Mouse (Mus musculus): ENCODE measurements at regions not wholly inside any gene's neighbourhood (a gene's known extent, or its start where the extent isn't known, plus 50 kb on each side); places are given as distances from the start of the nearest gene placed in this dataset.
A peak's percentile ranks its signal among the peaks of the same experiment; 100 is the strongest.
"Not testable (repeated sequence)": the region's sequence is repeated elsewhere in the genome, so short reads cannot be mapped to it uniquely, and the experiment has no call there.

- Histone ChIP-seq H3K79me2 (ENCODE audit: control insufficient read depth, insufficient read depth, low read length, poor library complexity) (no peaks in the 10 kb centered on the region), H3K4me1 (ENCODE audit: control insufficient read depth in 1 of 2, insufficient read depth in 2 of 2, low read length in 2 of 2) (no peaks in the 10 kb centered on the region), H3K9me3 (replicated peaks; ENCODE audit: insufficient read depth, low read length) (no peaks in the 10 kb centered on the region), H3K27me3 (ENCODE audit: control insufficient read depth in 1 of 2, insufficient read depth in 2 of 2, low read length in 2 of 2) (no peaks in the 10 kb centered on the region), H3K27ac (ENCODE audit: control insufficient read depth, low read depth, low read length) (no peak overlapping the region), H3K4me3 (ENCODE audit: control insufficient read depth in 1 of 2, insufficient read depth in 1 of 2, low read depth in 2 of 2, low read length in 2 of 2) (no peak overlapping the region), H3K36me3 (ENCODE audit: control insufficient read depth in 1 of 2, insufficient read depth in 2 of 2, low read length in 2 of 2) (no peaks in the 10 kb centered on the region), H3K9ac (ENCODE audit: control insufficient read depth, low read depth, low read length, poor library complexity, severe bottlenecking) (no peak overlapping the region)
- no peak for DNase-seq (ENCODE audit: low read depth, low spot score)
- TF ChIP-seq CTCF (IDR thresholded peaks at IDR 0.05 in 2 of 3, conservative IDR thresholded peaks at IDR 0.05 in 1 of 3; ENCODE audit: control insufficient read depth in 1 of 3, insufficient read depth in 1 of 3, low read depth in 2 of 3, low read length in 3 of 3, poor library complexity in 1 of 3, severe bottlenecking in 1 of 3), result no peak
- TF ChIP-seq POLR2AphosphoS5 (IDR thresholded peaks at IDR 0.05; ENCODE audit: borderline replicate concordance, low read depth, low read length), result no peak
- TF ChIP-seq CHD2 (IDR thresholded peaks at IDR 0.05; ENCODE audit: low read length), result no peak
- no peak for TF ChIP-seq RAD21 (IDR thresholded peaks at IDR 0.05; ENCODE audit: low read depth, low read length)
- no peak for TF ChIP-seq MEF2A (IDR thresholded peaks at IDR 0.05; ENCODE audit: extremely low read depth, insufficient replicate concordance, low read depth, low read length, poor library complexity, severe bottlenecking)
- TF ChIP-seq TCF12 (IDR thresholded peaks at IDR 0.05; ENCODE audit: low read depth, low read length), result no peak
- no peak for TF ChIP-seq MXI1 (IDR thresholded peaks at IDR 0.05; ENCODE audit: low read depth, low read length)
- TF ChIP-seq ZNF384 (IDR thresholded peaks at IDR 0.05; ENCODE audit: low read depth, low read length), result no peak
- TF ChIP-seq ZMIZ1 (IDR thresholded peaks at IDR 0.05; ENCODE audit: low read depth, low read length), result no peak
These were observed 116.7 kb upstream of the Edil3 start for GRCm38 (mm10) chr13:88704526-88704925.

GRCm38 (mm10) chr13:88729626-88730025 is 91.6 kb upstream of the Edil3 start:
- DNase-seq (ENCODE audit: low read depth, low spot score), result not testable (repeated sequence)

GRCm38 (mm10) chr13:88749916-88750315 is 71.4 kb upstream of the Edil3 start:
- Histone ChIP-seq H3K27me3 (ENCODE audit: control insufficient read depth in 1 of 2, insufficient read depth in 2 of 2, low read length in 2 of 2) (no peaks in the 10 kb centered on the region), H3K79me2 (ENCODE audit: control insufficient read depth, insufficient read depth, low read length, poor library complexity) (no peaks in the 10 kb centered on the region), H3K9ac (ENCODE audit: control insufficient read depth, low read depth, low read length, poor library complexity, severe bottlenecking) (no peak overlapping the region), H3K4me1 (ENCODE audit: control insufficient read depth in 1 of 2, insufficient read depth in 2 of 2, low read length in 2 of 2) (no peaks in the 10 kb centered on the region), H3K4me3 (ENCODE audit: control insufficient read depth in 1 of 2, insufficient read depth in 1 of 2, low read depth in 2 of 2, low read length in 2 of 2) (no peak overlapping the region), H3K9me3 (replicated peaks; ENCODE audit: insufficient read depth, low read length) (no peaks in the 10 kb centered on the region), H3K36me3 (ENCODE audit: control insufficient read depth in 1 of 2, insufficient read depth in 2 of 2, low read length in 2 of 2) (no peaks in the 10 kb centered on the region; a peak in 1 of 4 replicates), H3K27ac (ENCODE audit: control insufficient read depth, low read depth, low read length) (no peak overlapping the region)
- peak; percentile 7 for DNase-seq (ENCODE audit: low read depth, low spot score)
- no peak for TF ChIP-seq SMC3 (IDR thresholded peaks at IDR 0.05; ENCODE audit: low read depth, low read length)
- no peak for TF ChIP-seq MYC (IDR thresholded peaks at IDR 0.05; ENCODE audit: low read depth, low read length)
- TF ChIP-seq TCF12 (IDR thresholded peaks at IDR 0.05; ENCODE audit: low read depth, low read length), result peak; percentile 24; the same call in 1 of the 2 replicates
- no peak for TF ChIP-seq ZC3H11A (IDR thresholded peaks at IDR 0.05; ENCODE audit: low read depth, low read length)
- TF ChIP-seq GABPA (IDR thresholded peaks at IDR 0.05; ENCODE audit: low read depth, low read length), result no peak
- TF ChIP-seq JUND (IDR thresholded peaks at IDR 0.05; ENCODE audit: low read depth, low read length), result no peak
- TF ChIP-seq HCFC1 (IDR thresholded peaks at IDR 0.05; ENCODE audit: low read depth, low read length), result no peak
- no peak for TF ChIP-seq USF2 (IDR thresholded peaks at IDR 0.05; ENCODE audit: borderline replicate concordance in 1 of 2, insufficient read depth in 1 of 2, low read depth in 1 of 2, low read length in 2 of 2)
- peak; percentile 54; the same call in 1 of the 2 replicates for TF ChIP-seq ZNF384 (IDR thresholded peaks at IDR 0.05; ENCODE audit: low read depth, low read length)
- TF ChIP-seq ZKSCAN1 (IDR thresholded peaks at IDR 0.05; ENCODE audit: low read depth, low read length), result no peak
- peak; percentile 50 to 69; a peak in 3 of 4 replicates for TF ChIP-seq EP300 (IDR thresholded peaks at IDR 0.05; ENCODE audit: low read depth in 1 of 2, low read length in 2 of 2)
- no peak for TF ChIP-seq NRF1 (IDR thresholded peaks at IDR 0.05; ENCODE audit: insufficient read depth, low read depth, low read length, poor library complexity, severe bottlenecking)
- TF ChIP-seq USF1 (IDR thresholded peaks at IDR 0.05; ENCODE audit: low read depth, low read length), result no peak
- TF ChIP-seq POLR2A (IDR thresholded peaks at IDR 0.05; ENCODE audit: control insufficient read depth in 1 of 2, insufficient read depth in 1 of 2, low read depth in 1 of 2, low read length in 2 of 2, poor library complexity in 1 of 2), result no peak
- TF ChIP-seq GATA1 (IDR thresholded peaks at IDR 0.05; ENCODE audit: low read depth, low read length), result peak; percentile 59; the same call in 1 of the 2 replicates
- no peak for TF ChIP-seq POLR2AphosphoS5 (IDR thresholded peaks at IDR 0.05; ENCODE audit: borderline replicate concordance, low read depth, low read length)
- TF ChIP-seq TAL1 (IDR thresholded peaks at IDR 0.05; ENCODE audit: low read length), result no peak
- no peak for TF ChIP-seq UBTF (IDR thresholded peaks at IDR 0.05; ENCODE audit: borderline replicate concordance, insufficient read depth, low read depth, low read length)
- no peak for TF ChIP-seq MAFK (IDR thresholded peaks at IDR 0.05; ENCODE audit: borderline replicate concordance, low read depth, low read length)
- no peak for TF ChIP-seq SIN3A (IDR thresholded peaks at IDR 0.05; ENCODE audit: low read length)

More at GRCm38 (mm10) chr13:88729626-88730025, 91.6 kb upstream of the Edil3 start:
- H3K79me2 ChIP-seq (ENCODE audit: control insufficient read depth, insufficient read depth, low read length, poor library complexity); H3K4me1 ChIP-seq (ENCODE audit: control insufficient read depth in 1 of 2, insufficient read depth in 2 of 2, low read length in 2 of 2); H3K4me3 ChIP-seq (ENCODE audit: control insufficient read depth in 1 of 2, insufficient read depth in 1 of 2, low read depth in 2 of 2, low read length in 2 of 2); H3K27me3 ChIP-seq (ENCODE audit: control insufficient read depth in 1 of 2, insufficient read depth in 2 of 2, low read length in 2 of 2); H3K36me3 ChIP-seq (ENCODE audit: control insufficient read depth in 1 of 2, insufficient read depth in 2 of 2, low read length in 2 of 2); H3K9me3 ChIP-seq (replicated peaks; ENCODE audit: insufficient read depth, low read length); H3K9ac ChIP-seq (ENCODE audit: control insufficient read depth, low read depth, low read length, poor library complexity, severe bottlenecking); H3K27ac ChIP-seq (ENCODE audit: control insufficient read depth, low read depth, low read length): not testable (repeated sequence)

Measured in MEL (cell line).